Mouse (Mus musculus) lung, embryonic 16.5 days (tissue): Measurements from ENCODE around the gene Abcf1. TPM values are rescaled to one million over a fixed set of nuclear protein-coding genes. Genes with fewer than 3 reads are reported as not detected.

Source experiments
- ATAC-seq: fragments of 200-750 bp; cut with Nextera tagmentation; 2 replicates; pipeline ENCODE4 v1.8.0; 2017; ENCODE audit warnings: low read depth, mild to moderate bottlenecking, moderate library complexity
- H3K27ac ChIP-seq: fragments of 300-500 bp; sonication (generic); 2 replicates; pipeline ENCODE4 v1.5.1; 2014; ENCODE audit warnings: mild to moderate bottlenecking, control low read depth, low read length
- H3K27me3 ChIP-seq: fragments of 300-500 bp; sonication (generic); 2 replicates; pipeline ENCODE4 v1.6.1; 2014; ENCODE audit warnings: low read depth, low read length, mixed read lengths; ENCODE audit not compliant: control insufficient read depth, insufficient read depth
- H3K36me3 ChIP-seq: fragments of 300-500 bp; sonication (generic); 2 replicates; pipeline ENCODE4 v1.6.1; 2014; ENCODE audit warnings: low read length; ENCODE audit not compliant: control insufficient read depth, insufficient read depth
- H3K4me1 ChIP-seq: fragments of 300-500 bp; sonication (generic); replicated peaks from 2 replicates; pipeline ENCODE4 v1.6.1; 2014; ENCODE audit warnings: low read length, mixed read lengths; ENCODE audit not compliant: control insufficient read depth, insufficient read depth
- H3K4me2 ChIP-seq: fragments of 300-500 bp; sonication (generic); 2 replicates; pipeline ENCODE4 v1.6.1; 2014; ENCODE audit warnings: low read depth, low read length, control low read depth
- H3K4me3 ChIP-seq: fragments of 300-500 bp; sonication (generic); 2 replicates; pipeline ENCODE4 v1.5.1; 2014; ENCODE audit warnings: mild to moderate bottlenecking, low read length, control low read depth
- H3K9ac ChIP-seq: fragments of 300-500 bp; sonication (generic); 2 replicates; pipeline ENCODE4 v1.6.1; 2014; ENCODE audit warnings: low read length, control low read depth
- H3K9me3 ChIP-seq: fragments of 300-500 bp; sonication (generic); 2 replicates; pipeline ENCODE4 v1.6.1; 2016; ENCODE audit warnings: low read length; ENCODE audit not compliant: control insufficient read depth
- WGBS: fragments of 180-500 bp; shearing (Covaris S2); extraction: QIAGEN DNeasy Blood & Tissue Kit; methylation state at CpG from one replicate; pipeline ENCODE4 v1.1.7; 2014; 5-methylcytosine and 5-hydroxymethylcytosine counted together
- polyA plus RNA-seq: library from polyadenylated mRNA; unstranded; fragments of >200 nt; fragmentation: Nextera tagmentation; extraction: Ambion mirVana; gene quantifications from 2 replicates; pipeline ENCODE4 v1.2.1, GENCODE M21; 2015

Gene Abcf1
- polyA plus RNA-seq, 1 experiment from 2014 or later, result 82.5 TPM

GRCm38 (mm10) chr17:35999356-35999755, 29.8 kb upstream of the Abcf1 start:
- ATAC-seq, result no peak
- Histone ChIP-seq H3K4me1 (peaks cover 16% of the 10 kb centered on the region), H3K27ac (no peak overlapping the region), H3K4me3 (no peak overlapping the region), H3K9me3 (no peaks in the 10 kb centered on the region), H3K9ac (no peak overlapping the region), H3K4me2 (no peak overlapping the region), H3K36me3 (no peaks in the 10 kb centered on the region), H3K27me3 (no peaks in the 10 kb centered on the region)
- WGBS, result 78% methylated on average over 7 of the region's 7 CpGs

GRCm38 (mm10) chr17:35998545-35999305, 29.2 kb upstream of the Abcf1 start:
- Histone ChIP-seq H3K36me3 (no peaks in the 10 kb centered on the region), H3K4me1 (peaks cover 16% of the 10 kb centered on the region), H3K9me3 (no peaks in the 10 kb centered on the region), H3K27ac (no peak overlapping the region), H3K4me2 (no peak overlapping the region), H3K27me3 (no peaks in the 10 kb centered on the region), H3K9ac (no peak overlapping the region), H3K4me3 (no peak overlapping the region)
- 82% methylated on average over 6 of the region's 6 CpGs for WGBS
- ATAC-seq, result no peak

- Histone ChIP-seq H3K4me2 (no peak overlapping the region), H3K9me3 (no peaks in the 10 kb centered on the region), H3K4me3 (no peak overlapping the region), H3K4me1 (peaks cover 16% of the 10 kb centered on the region), H3K36me3 (no peaks in the 10 kb centered on the region), H3K27me3 (no peaks in the 10 kb centered on the region), H3K27ac (no peak overlapping the region), H3K9ac (no peak overlapping the region)
- no peak for ATAC-seq
- 44% methylated on average over 12 of the region's 12 CpGs for WGBS
Observed at GRCm38 (mm10) chr17:35997713-35998510, 28.4 kb upstream of the Abcf1 start.

- WGBS, result 2% methylated on average over 11 of the region's 11 CpGs
- ATAC-seq, result peak; percentile 63
- Histone ChIP-seq H3K4me2 (no peak overlapping the region), H3K9ac (no peak overlapping the region), H3K27ac (no peak overlapping the region), H3K9me3 (no peaks in the 10 kb centered on the region), H3K4me1 (peaks cover 18% of the 10 kb centered on the region), H3K4me3 (no peak overlapping the region), H3K27me3 (no peaks in the 10 kb centered on the region), H3K36me3 (no peaks in the 10 kb centered on the region)
Observed at GRCm38 (mm10) chr17:35996949-35997348, 27.4 kb upstream of the Abcf1 start.

GRCm38 (mm10) chr17:35994879-35995240, 25.3 kb upstream of the Abcf1 start:
- H3K9ac ChIP-seq, result peak overlapping the region; percentile 74
- H3K36me3 ChIP-seq, result no peaks in the 10 kb centered on the region
- H3K4me2 ChIP-seq, result peak overlapping the region; percentile 69
- no peaks in the 10 kb centered on the region for H3K9me3 ChIP-seq
- no peaks in the 10 kb centered on the region for H3K27me3 ChIP-seq
- no peak for ATAC-seq
- H3K4me3 ChIP-seq, result peak overlapping the region; percentile 71
- H3K4me1 ChIP-seq, result peaks cover 18% of the 10 kb centered on the region
- WGBS, result 4% methylated on average over 14 of the region's 14 CpGs
- H3K27ac ChIP-seq, result peak overlapping the region; percentile 43; the same call in 1 of the 2 replicates

GRCm38 (mm10) chr17:35994175-35994878, 24.8 kb upstream of the Abcf1 start:
- peak overlapping the region; percentile 69 for H3K4me2 ChIP-seq
- peak overlapping the region; percentile 74 for H3K9ac ChIP-seq
- peak overlapping the region; percentile 43; the same call in 1 of the 2 replicates for H3K27ac ChIP-seq
- no peaks in the 10 kb centered on the region for H3K36me3 ChIP-seq
- 4% methylated on average over 31 of the region's 31 CpGs for WGBS
- ATAC-seq, result peak; percentile 74
- peaks cover 18% of the 10 kb centered on the region for H3K4me1 ChIP-seq
- H3K4me3 ChIP-seq, result peak overlapping the region; percentile 71
- no peaks in the 10 kb centered on the region for H3K27me3 ChIP-seq
- H3K9me3 ChIP-seq, result no peaks in the 10 kb centered on the region

GRCm38 (mm10) chr17:35993675-35994074, 24.1 kb upstream of the Abcf1 start:
- Histone ChIP-seq H3K27me3 (no peaks in the 10 kb centered on the region), H3K4me1 (peaks cover 18% of the 10 kb centered on the region), H3K9me3 (no peaks in the 10 kb centered on the region), H3K4me2 (peak overlapping the region; percentile 69), H3K4me3 (peak overlapping the region; percentile 71), H3K36me3 (peaks cover 3% of the 10 kb centered on the region), H3K9ac (no peak overlapping the region), H3K27ac (no peak overlapping the region)
- peak; percentile 75 for ATAC-seq
- WGBS, result 7% methylated on average over 17 of the region's 17 CpGs

GRCm38 (mm10) chr17:35991781-35992180, 22.2 kb upstream of the Abcf1 start:
- Histone ChIP-seq H3K9me3 (no peaks in the 10 kb centered on the region), H3K9ac (no peak overlapping the region), H3K36me3 (peaks cover 14% of the 10 kb centered on the region), H3K4me1 (peaks cover 11% of the 10 kb centered on the region), H3K4me3 (no peak overlapping the region), H3K4me2 (no peak overlapping the region), H3K27ac (no peak overlapping the region), H3K27me3 (no peaks in the 10 kb centered on the region)
- 23% methylated on average over 10 of the region's 10 CpGs for WGBS
- ATAC-seq, result peak; percentile 55

- Histone ChIP-seq H3K4me3 (no peak overlapping the region), H3K4me2 (no peak overlapping the region), H3K27me3 (no peaks in the 10 kb centered on the region), H3K4me1 (peaks cover 15% of the 10 kb centered on the region), H3K9me3 (no peaks in the 10 kb centered on the region), H3K27ac (no peak overlapping the region), H3K36me3 (peaks cover 20% of the 10 kb centered on the region), H3K9ac (no peak overlapping the region)
- WGBS, result 92% methylated on average over 9 of the region's 9 CpGs
- ATAC-seq, result no peak
Observed at GRCm38 (mm10) chr17:35981776-35982175, 12.2 kb upstream of the Abcf1 start.
